Mouse (Mus musculus): ENCODE measurements around the gene Gm9918.

Gene Gm9918

GRCm38 (mm10) chr15:102278726-102279091, 8.3 kb downstream of the Gm9918 start:
- no peak for DNase-seq (ENCODE audit: low spot score in 2 of 2)

DNA sequence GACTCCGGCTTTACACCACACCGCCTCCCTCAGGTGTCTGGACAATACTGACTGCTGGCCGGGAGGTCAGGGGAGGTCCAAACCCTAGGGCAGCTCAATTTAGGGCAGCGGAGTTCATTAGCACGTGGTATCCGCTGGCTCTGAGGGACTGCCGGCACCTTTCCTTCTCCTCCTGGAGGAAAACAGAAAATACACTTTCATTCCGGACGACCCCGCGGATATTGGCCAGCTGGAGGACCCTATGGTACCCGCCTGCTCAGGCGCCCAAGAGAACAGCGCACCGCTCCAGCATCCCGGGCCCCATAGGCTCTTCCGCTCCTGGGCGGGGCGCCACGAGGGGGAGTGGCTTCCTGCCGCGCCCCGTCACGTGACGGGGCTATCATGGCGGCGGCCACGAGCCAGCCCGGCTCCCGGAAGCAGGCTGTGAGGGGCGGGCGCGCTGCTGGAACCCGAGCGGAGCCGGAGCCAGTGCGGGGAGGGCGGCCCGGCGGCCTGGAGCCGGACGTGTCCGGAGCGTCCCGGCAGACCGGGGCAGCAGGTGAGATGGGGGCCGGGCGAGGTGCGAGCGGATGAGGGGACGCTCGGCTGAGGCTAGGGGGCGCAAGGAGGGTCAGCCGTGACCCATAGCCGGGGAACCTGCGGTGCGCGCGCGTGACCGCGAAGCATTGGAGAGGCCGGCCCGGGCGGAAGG, 8.9 kb downstream of the Gm9918 start, which contains the start of gene Mfsd5:
Gene Mfsd5, plus strand, starts transcription at position 363 of the 691 bp plus-strand sequence.
- DNase-seq (ENCODE audit: low spot score in 2 of 2) = peak; percentile 79 to 81

DNA sequence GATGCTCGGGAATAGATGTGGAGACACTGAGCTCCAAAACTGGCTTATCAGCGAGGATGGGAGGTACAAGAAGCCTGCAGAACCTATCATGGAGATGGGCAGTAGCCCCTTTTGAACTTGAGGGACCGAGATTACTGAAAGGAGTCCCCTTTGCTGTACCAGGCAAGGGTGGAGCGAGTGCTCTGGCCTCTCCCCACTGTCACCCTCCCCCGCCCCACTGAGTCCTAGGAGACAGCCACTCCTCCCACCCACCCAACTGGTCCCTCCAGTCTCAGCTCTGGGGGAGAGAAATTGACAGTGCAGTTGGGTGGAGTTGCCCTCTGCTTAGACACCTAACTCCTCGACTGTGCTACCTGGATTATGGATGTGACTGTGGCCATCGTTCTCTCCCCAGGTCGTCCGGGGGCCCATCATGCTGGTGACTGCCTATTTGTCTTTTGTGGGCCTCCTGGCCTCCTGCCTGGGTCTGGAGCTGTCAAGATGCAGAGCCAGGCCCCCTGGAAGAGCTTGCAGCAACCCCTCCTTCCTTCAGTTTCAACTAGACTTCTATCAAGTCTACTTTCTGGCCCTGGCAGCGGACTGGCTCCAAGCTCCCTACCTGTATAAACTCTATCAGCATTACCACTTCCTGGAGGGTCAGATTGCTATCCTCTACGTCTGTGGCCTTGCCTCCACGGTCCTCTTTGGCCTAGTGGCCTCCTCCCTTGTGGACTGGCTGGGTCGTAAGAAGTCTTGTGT, 9.6 kb downstream of the Gm9918 start:
- DNase-seq (ENCODE audit: low spot score in 2 of 2) = peak in 1 of 2 experiments; percentile 12

- no peak for DNase-seq (ENCODE audit: low spot score in 2 of 2)
Measured at GRCm38 (mm10) chr15:102280623-102281022, 10.3 kb downstream of the Gm9918 start.

GRCm38 (mm10) chr15:102282463-102283292, 12.3 kb downstream of the Gm9918 start:
- DNase-seq (ENCODE audit: low spot score in 2 of 2) = no peak

- no peak for DNase-seq (ENCODE audit: low spot score in 2 of 2)
Measured at GRCm38 (mm10) chr15:102283648-102284047, 13.3 kb downstream of the Gm9918 start.

- peak in 1 of 2 experiments; percentile 39 for DNase-seq (ENCODE audit: low spot score in 2 of 2)
Measured at GRCm38 (mm10) chr15:102287395-102287794, 17.0 kb downstream of the Gm9918 start.

GRCm38 (mm10) chr15:102295633-102296367, 25.4 kb downstream of the Gm9918 start, which contains the start of gene Espl1:
Espl1 (plus strand) TSS chr15:102296266.
- peak; percentile 90 to 96 for DNase-seq (ENCODE audit: low spot score in 2 of 2)

DNA sequence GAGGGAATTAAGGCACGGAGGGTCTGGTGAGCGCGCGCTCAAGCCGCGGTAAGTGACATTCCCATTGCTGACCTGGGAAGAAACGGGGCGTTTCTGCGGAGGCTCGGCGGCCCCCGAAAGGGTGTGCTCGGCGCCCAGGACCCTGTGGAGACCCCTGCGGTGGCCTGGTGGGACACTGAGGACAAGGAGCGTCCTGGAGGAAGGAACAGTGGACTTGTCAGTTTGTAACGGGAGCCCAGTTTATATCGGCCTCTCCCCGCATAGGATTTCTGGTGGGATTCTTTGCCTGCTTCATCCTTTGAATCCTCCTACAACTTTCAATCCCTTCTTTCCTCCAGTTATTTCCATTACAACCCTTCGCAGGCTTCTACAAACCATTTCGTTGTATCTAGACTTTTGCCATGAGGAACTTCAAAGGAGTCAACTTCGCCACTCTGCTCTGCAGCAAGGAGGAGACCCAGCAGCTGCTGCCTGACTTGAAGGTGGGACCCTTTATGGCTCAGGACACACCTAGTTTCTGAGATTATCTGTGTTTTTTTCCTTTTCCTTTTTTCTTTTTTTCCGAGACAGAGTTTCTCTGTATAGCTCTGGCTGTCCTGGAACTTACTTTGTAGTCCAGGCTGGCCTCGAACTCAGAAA, 26.1 kb downstream of the Gm9918 start:
- DNase-seq (ENCODE audit: low spot score in 2 of 2) = no peak

GRCm38 (mm10) chr15:102302542-102302941, 32.2 kb downstream of the Gm9918 start:
- no peak for DNase-seq (ENCODE audit: low spot score in 2 of 2)

GRCm38 (mm10) chr15:102308717-102309116, 38.4 kb downstream of the Gm9918 start:
- no peak for DNase-seq (ENCODE audit: low spot score in 2 of 2)

DNA sequence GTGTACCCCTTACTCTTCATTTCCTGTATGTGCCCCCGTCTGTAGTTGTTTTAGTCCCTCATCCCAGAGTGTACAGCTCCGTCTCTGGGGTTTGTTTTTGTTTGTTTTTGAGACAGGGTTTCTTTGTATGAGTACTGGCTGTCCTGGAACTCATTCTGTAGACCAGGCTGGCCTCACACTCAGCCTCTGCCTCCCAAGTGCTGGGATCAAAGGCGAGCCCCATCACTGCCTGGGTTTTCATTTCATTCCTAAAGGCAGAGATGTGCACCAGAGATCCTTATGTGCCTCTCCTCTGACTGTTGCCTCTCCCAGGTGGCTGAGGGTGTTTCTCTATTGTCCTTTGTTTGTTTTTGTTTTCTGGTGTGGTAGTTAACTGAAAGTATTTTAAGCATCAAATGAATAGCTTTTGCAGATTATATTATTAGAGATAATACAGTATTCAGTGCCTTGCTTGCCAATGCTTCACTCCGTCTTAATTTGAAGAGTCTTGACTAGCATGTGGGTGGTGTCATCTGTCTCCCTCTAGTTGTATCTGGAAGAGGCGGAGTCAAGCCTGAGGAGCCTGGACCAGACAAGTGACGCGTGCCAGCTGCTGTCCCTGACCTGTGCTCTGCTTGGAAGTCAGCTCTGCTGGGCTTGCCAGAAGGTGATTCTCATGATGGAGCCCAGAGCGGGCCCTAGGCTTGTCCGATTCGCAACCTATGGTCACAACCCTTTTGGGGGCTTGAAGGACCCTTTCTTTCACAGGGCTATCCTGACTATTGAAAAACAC, 39.9 kb downstream of the Gm9918 start:
- DNase-seq (ENCODE audit: low spot score in 2 of 2) = no peak

GRCm38 (mm10) chr15:102311489-102311888, 41.1 kb downstream of the Gm9918 start:
- no peak for DNase-seq (ENCODE audit: low spot score in 2 of 2)

GRCm38 (mm10) chr15:102315292-102315691, 44.9 kb downstream of the Gm9918 start:
- DNase-seq (ENCODE audit: low spot score in 2 of 2) = no peak

GRCm38 (mm10) chr15:102316263-102316662, 45.9 kb downstream of the Gm9918 start:
- peak; percentile 43 to 69 for DNase-seq (ENCODE audit: low spot score in 2 of 2)
